Mouse (Mus musculus): ENCODE measurements around the gene Lmtk2. TPM values are rescaled to one million over a fixed set of nuclear protein-coding genes. Genes with fewer than 3 reads are reported as not detected.
A peak's percentile ranks its signal among the peaks of the same experiment; 100 is the strongest.

Gene Lmtk2
- total RNA-seq, 4 experiments from 2014 or later, result 133 to 154 (median 141) TPM

GRCm38 (mm10) chr5:144207478-144207877 is 107.2 kb downstream of the Lmtk2 start:
- DNase-seq (ENCODE audit: low spot score in 2 of 2), result peak in 1 of 2 experiments; percentile 46

- DNase-seq (ENCODE audit: low spot score in 2 of 2), result no peak
Measured at GRCm38 (mm10) chr5:144214453-144214852, 114.2 kb downstream of the Lmtk2 start.

- DNase-seq (ENCODE audit: low spot score in 2 of 2), result no peak
Measured at GRCm38 (mm10) chr5:144215992-144216391, 115.8 kb downstream of the Lmtk2 start.

GRCm38 (mm10) chr5:144218061-144218460 is 117.8 kb downstream of the Lmtk2 start:
- no peak for DNase-seq (ENCODE audit: low spot score in 2 of 2)

DNA sequence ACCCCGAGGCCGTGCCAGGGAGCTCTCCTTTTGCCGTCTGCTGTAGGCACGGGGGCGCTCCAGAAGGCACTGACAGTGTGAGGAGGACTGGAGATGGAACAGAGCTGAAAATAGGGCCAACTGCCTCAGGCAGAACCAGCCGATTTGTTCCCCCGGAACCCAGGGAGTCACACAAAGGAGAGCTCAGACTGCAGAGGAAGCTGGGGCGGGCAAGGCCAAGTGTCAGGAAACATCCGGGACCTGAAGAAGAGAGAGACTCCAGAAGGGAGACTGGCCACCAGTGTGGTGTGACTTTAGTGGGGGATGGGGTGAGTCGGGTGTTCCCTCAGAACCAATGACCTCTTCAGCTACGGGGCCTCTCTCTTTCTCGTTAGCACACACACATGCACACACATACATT is 119.1 kb downstream of the Lmtk2 start:
- DNase-seq (ENCODE audit: low spot score in 2 of 2), result no peak

DNA sequence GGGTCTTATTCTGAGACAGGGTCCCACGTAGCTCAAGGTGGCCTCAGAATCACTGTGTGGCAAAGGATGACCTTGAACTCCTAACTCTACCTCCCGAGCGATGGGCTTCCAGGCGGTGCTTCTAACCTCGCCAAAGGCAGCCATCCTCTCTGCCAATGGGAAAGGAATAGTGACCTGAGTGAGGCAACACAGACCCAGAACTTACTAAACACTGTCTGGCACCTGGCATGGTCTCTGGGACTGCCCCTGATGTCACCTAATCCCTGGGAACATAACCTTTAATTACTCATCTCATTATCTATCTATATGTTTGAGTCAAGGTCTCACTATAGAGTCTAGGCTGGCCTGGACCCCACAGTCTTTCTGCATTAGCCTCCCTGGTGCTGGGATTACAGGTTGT is 119.7 kb downstream of the Lmtk2 start:
- DNase-seq (ENCODE audit: low spot score in 2 of 2), result no peak

GRCm38 (mm10) chr5:144221305-144221704 is 121.1 kb downstream of the Lmtk2 start:
- no peak for DNase-seq (ENCODE audit: low spot score in 2 of 2)

- DNase-seq (ENCODE audit: low spot score in 2 of 2), result no peak
Measured at GRCm38 (mm10) chr5:144222811-144223502, 122.7 kb downstream of the Lmtk2 start.

DNA sequence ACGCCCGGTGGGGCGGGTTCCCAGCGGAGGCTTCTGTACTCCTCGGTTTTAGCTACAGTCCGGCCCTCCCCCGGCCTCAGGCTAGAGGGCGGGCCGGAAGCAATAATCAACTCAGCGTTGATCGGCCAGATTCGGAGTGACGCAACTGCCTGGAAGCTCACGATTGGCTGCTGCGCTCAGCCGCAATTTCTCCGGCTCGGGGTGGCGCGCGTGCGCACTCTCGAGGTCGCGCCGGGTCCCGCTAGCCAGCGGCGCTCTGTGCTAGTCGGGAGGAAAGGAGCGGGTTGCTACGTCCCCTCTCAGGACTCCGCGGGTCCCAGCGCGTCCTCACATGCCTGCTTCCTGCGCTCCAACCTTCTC is 123.2 kb downstream of the Lmtk2 start, which contains the start of gene Tecpr1:
TSS of gene Tecpr1 (minus strand) at position 113 of the 360 bp plus-strand sequence.
- peak; percentile 85 to 94 for DNase-seq (ENCODE audit: low spot score in 2 of 2)

DNA sequence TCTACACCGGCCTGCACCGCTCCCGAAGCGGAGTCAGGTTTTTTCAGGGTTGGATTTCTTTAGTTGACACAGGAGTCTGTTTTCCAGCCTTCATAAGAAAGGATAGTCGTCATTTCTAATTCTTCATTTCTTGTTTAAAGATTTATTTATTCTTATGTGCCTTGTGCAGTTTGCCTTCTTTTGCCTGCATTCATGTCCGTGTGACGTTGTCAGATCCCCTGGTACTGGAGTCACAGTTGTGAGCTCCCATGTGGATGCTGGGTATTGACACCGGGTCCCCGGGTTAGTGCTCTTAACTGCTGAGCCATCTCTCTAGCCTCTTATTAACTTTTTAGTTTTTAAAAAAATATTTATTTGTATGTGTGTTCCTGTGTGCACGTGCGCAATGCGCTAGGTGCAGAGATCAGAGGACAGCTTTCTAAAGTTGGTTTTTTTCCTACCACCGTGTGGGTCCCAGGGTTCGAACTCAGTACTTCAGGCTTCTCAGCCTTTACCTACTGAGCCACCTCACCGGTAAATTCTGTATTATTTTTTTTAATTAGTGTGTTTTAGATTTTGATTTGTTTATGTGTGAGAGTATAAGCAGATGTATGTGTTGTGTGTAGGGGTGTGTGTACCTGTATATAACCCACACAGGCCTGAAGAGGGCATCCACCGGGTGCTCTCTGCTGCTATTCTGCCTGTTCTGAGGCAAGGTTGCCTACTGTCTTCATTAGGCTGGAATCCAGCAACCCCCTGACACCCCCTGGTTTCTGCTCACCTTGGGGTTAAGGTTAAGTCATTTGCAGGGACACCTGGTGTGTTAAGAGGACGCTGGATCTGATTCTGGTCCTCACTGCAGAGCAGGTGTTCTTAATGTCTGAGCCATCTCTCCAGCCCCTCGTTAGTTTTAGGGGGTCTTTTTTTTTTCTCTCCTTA is 123.9 kb downstream of the Lmtk2 start:
- no peak for DNase-seq (ENCODE audit: low spot score in 2 of 2)

- DNase-seq (ENCODE audit: low spot score in 2 of 2), result no peak
Measured at GRCm38 (mm10) chr5:144226220-144226619, 126.0 kb downstream of the Lmtk2 start.

DNA sequence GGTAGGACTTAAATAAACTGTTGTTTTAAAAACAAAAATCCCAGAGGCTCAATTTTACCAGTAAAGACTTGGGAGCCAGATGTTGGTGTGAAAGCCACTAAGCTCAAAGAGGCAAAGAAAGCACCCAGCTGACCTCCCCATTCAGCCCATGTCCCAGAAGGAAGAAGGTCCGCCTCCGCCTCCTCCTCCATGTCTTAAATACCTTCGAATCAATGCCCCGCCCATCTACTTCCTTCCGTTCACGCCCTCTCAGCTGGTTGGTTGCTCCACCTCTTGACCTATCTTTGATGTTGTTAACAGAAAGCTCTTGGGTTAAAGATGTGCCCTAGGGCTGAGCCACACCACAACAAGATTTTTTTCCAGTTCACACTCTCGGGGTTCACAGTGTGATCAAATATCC is 130.0 kb downstream of the Lmtk2 start:
- DNase-seq (ENCODE audit: low spot score in 2 of 2), result no peak

DNA sequence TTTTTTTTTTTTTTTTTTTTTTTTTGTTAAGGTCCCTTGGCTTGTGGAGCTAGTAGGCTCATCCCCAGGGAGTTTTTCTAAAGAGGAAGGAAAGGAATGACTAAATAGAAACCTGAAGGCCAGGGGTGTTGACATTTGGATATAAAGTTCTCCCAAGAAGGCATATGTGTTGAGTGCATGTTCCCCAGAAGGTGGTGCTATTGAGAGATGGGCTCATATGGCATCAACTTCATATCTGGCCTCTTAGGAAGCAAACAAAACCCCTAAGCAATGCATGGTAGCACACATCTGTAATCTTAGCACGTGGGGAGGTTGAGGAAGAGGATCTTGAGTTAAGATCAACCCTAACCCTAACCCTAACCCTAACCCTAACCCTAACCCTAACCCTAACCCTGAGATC is 131.2 kb downstream of the Lmtk2 start:
- no peak for DNase-seq (ENCODE audit: low spot score in 2 of 2)

- no peak for DNase-seq (ENCODE audit: low spot score in 2 of 2)
Measured at GRCm38 (mm10) chr5:144232531-144232930, 132.3 kb downstream of the Lmtk2 start.

DNA sequence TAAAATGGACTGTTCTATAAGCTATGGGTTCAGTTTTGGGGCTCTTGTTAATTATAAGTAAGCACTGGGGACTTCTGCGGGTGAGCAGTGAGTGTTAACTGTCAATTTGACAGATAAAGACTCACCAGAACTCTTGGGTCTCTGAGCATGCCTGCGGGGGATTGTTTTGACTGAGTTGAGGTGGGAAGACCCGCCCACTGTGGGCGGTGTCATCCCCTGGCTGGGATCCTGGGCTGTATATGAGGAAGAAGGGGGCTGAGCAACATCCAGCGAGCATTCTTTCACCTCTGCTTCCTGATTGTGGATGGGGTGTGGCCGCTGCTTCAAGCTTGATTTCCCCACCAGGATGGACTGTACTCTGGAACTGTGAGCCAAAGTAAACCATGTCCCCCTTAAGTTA is 134.0 kb downstream of the Lmtk2 start:
- no peak for DNase-seq (ENCODE audit: low spot score in 2 of 2)

DNA sequence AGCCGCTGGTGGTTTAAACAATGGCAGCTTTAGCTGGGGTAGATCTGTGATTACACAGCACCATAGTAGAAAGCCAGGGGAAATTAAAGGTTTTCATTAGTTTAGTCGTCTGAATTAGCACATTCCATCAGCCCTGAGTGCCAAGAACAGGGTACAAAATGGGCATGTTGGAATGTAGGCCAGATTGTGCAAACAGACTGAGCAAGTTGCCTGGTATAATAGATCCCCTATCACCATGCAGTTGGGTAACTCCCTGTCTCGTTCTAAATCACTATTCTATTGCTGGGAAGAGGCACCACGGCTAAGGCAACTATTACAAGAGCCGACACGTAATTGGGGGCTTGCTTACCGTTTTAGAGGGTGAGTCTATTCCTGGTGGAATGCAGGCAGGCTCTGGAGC is 134.5 kb downstream of the Lmtk2 start:
- DNase-seq (ENCODE audit: low spot score in 2 of 2), result no peak

Other genes with a start within 250 kb of the Lmtk2 start
- gene Ankrd61, start 202.8 kb upstream of the Lmtk2 start, total RNA-seq (2022), result under 1 TPM in 1 of 4 experiments, not detected in 3; 0.24 TPM
- gene Aimp2, start 190.6 kb upstream of the Lmtk2 start, total RNA-seq (2022), result 10 to 100 TPM; 27.6 to 32.1 (median 29.9) TPM
- 10 to 100 TPM; 18.2 to 22.7 (median 21.7) TPM for gene Pms2, start 190.5 kb upstream of the Lmtk2 start, total RNA-seq (2022)
- gene Gm42421, start 172.3 kb upstream of the Lmtk2 start, total RNA-seq (2022), result 1 to 10 TPM in 3 of 4 experiments, under 1 TPM in 1; 0.91 to 2.3 (median 1.6) TPM
- 1 to 10 TPM; 4.0 to 6.2 (median 5.0) TPM for gene Rsph10b, start 167.4 kb upstream of the Lmtk2 start, total RNA-seq (2022)
- gene Ccz1, start 85.6 kb upstream of the Lmtk2 start, total RNA-seq (2022), result 10 to 100 TPM; 39.1 to 44.3 (median 40.7) TPM
- 1 to 10 TPM; 1.0 to 2.6 (median 1.1) TPM for gene Ocm, start 73.8 kb upstream of the Lmtk2 start, total RNA-seq (2022)
- gene Bhlha15, start 89.8 kb downstream of the Lmtk2 start, total RNA-seq (2022), result under 1 TPM; 0.09 to 0.30 (median 0.16) TPM
- 10 to 100 TPM; 88.3 to 96.5 (median 92.1) TPM for gene Tecpr1, start 123.2 kb downstream of the Lmtk2 start, total RNA-seq (2022)
- 10 to 100 TPM; 63.5 to 74.4 (median 72.5) TPM for gene Bri3, start 144.0 kb downstream of the Lmtk2 start, total RNA-seq (2022)

Measured in left cerebral cortex, adult 8-10 months (tissue).